Mouse (Mus musculus): Measurements from ENCODE around the gene Gcnt2.

Gene Gcnt2

DNA sequence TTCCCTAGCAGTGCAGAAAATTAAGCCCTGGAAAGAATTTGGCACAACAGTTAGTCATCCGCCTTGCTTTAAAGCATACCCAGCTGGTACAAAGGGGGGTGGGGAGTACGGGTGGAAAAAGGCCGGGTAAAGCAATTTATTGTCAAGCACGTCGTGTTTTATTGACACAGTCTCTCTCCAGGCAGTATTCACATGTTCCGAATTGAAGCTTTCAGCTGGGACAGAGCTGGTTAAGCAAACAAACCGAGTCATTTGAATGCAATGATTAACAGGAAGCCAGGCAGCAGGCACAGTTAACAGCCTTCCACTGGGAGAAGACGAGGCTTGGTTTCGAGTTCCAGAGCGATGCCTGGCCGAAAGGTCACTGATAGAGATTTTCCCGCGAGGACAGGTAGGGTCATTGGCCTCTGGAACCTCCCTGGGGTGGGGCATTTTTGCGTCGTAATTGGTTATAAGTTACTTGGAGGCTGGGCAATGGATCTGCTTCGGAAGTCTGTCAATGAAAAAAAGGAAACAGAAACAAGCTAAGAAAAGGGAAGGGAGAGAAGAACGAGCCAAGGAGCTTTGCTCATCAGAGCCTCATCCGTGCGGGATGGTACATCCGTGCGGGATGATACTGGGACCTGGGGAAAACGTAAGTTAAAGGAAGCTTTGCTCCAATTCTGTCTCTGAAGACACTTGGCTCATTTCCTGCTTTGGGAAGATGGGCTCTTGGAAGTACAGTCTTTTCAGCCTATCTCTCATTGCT is at the start of gene Gcnt2:
Gene Gcnt2 (plus strand): TSS at position 103 of the 748 bp plus-strand sequence.
- DNase-seq (ENCODE audit: low read depth in 1 of 2, low spot score in 2 of 2): no peak

DNA sequence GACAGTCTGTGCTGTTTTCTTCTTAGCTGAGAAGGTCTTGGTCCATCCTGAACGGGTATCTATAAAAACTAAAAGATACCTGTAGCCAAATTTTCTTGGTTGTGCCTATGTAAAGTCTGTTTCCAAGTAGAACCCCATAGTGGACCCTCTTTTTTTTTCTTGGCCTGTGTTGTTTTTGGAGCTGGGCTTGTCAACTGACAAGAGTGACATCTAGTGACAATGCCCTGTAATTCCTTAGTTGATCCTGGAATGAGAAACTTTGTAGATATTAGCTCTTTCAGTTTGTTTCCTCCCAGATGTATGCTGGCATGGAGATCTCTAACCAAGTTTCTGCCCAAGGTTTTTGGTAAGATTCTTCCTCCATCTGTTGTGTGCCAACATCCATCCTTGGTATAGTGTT is 38.9 kb upstream of the Gcnt2 start:
- no peak for DNase-seq (ENCODE audit: low read depth in 1 of 2, low spot score in 2 of 2)

- no peak for DNase-seq (ENCODE audit: low read depth in 1 of 2, low spot score in 2 of 2)
Observed at GRCm38 (mm10) chr13:40821911-40822310, 37.6 kb upstream of the Gcnt2 start.

DNA sequence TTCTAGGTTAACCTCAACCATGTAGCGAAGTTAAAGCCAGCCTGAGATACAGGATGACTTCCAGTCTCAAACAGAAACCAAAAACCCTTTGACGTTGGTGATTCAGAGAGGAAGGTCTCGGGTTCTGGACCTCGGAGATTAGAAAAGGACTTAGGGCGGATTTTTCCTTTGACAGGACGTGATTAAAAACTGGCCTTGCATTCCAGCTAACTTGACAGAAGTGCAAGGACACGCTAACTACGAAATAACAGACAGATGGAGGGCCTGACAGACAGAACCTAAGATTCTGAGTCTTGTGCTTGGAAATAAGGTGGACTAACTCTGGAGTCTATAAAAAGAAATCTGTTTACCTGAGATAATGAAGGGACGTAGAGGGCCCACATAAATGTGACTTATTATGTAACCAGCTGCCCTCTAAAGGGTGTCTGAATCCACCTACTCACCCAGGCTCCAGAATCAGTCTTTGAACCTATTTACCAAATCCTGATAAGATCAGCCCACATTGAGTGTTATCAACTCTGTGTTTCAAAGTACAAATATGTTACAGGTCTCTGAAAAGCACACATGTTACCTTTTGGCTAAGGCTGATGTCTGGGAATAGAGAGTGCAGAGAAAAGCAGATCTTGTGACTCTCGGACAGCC is 18.3 kb upstream of the Gcnt2 start:
- no peak for DNase-seq (ENCODE audit: low read depth in 1 of 2, low spot score in 2 of 2)

GRCm38 (mm10) chr13:40842141-40842540 is 17.4 kb upstream of the Gcnt2 start:
- no peak for DNase-seq (ENCODE audit: low read depth in 1 of 2, low spot score in 2 of 2)

- no peak for DNase-seq (ENCODE audit: low read depth in 1 of 2, low spot score in 2 of 2)
Observed at GRCm38 (mm10) chr13:40843418-40844067, 16.0 kb upstream of the Gcnt2 start.

- no peak for DNase-seq (ENCODE audit: low read depth in 1 of 2, low spot score in 2 of 2)
Observed at GRCm38 (mm10) chr13:40844144-40844543, 15.4 kb upstream of the Gcnt2 start.

GRCm38 (mm10) chr13:40845951-40846350 is 13.6 kb upstream of the Gcnt2 start:
- DNase-seq (ENCODE audit: low read depth in 1 of 2, low spot score in 2 of 2): no peak

GRCm38 (mm10) chr13:40846375-40846774 is 13.2 kb upstream of the Gcnt2 start:
- no peak for DNase-seq (ENCODE audit: low read depth in 1 of 2, low spot score in 2 of 2)

DNA sequence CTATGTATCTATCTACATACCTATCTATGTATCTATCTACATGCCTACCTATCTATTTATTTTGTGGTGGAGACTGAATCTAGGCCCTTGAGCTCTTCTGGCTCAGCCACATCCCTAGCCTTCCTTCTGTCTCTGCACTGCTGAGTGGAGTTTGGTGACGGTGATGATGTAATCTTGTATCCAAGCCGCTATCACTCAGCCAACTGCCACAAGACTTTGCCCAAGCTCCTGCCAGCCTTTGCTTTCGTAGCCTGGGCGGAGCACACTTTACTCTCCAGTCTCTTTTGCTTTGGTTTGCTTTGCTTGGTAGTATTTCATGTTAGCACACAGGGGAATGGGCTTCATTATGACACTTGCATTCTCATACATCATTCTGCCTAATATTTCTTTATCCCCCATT is 11.7 kb upstream of the Gcnt2 start:
- DNase-seq (ENCODE audit: low read depth in 1 of 2, low spot score in 2 of 2): no peak

- DNase-seq (ENCODE audit: low read depth in 1 of 2, low spot score in 2 of 2): no peak
Observed at GRCm38 (mm10) chr13:40850686-40851085, 8.9 kb upstream of the Gcnt2 start.

DNA sequence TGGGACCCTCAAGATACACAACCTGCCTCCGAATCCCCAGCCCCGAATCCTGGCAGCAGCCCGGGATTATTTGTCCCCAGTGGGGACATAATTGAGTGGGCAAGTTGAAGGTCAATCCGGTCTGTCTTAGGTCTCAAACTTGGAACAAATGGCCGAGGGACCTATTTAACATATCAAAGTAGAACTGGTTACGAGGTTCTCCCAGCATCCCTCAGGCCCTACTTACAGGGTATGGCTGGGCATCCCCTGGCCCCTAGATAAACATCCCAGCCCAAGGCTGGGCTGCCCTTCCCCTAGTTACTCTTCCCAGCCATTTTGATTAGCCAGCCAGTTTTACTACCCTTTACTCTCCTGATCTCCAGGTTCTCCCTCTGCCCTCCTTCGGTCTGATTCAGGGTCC is 8.3 kb upstream of the Gcnt2 start:
- no peak for DNase-seq (ENCODE audit: low read depth in 1 of 2, low spot score in 2 of 2)

- no peak for DNase-seq (ENCODE audit: low read depth in 1 of 2, low spot score in 2 of 2)
Observed at GRCm38 (mm10) chr13:40851961-40852360, 7.6 kb upstream of the Gcnt2 start.

DNA sequence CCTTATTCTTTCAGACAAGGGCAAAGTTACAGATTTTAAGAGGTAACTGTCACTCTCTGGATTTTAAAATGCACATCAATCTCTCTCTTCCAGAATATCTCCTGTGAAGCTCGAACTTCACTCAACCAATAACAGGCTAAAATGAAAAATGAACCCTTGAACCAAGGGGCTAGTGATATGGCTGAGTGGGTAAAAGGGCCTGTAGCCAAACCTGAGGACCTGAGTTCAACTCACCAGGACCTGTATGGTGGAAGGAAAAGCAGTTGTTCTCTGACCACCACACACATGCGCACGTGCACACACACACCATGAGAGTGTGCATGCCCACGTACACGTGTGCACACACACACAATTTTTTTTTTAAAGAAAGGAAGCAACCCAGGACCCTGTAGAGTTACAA is 6.8 kb upstream of the Gcnt2 start:
- DNase-seq (ENCODE audit: low read depth in 1 of 2, low spot score in 2 of 2): no peak

- DNase-seq (ENCODE audit: low read depth in 1 of 2, low spot score in 2 of 2): no peak
Observed at GRCm38 (mm10) chr13:40853842-40854241, 5.7 kb upstream of the Gcnt2 start.

DNA sequence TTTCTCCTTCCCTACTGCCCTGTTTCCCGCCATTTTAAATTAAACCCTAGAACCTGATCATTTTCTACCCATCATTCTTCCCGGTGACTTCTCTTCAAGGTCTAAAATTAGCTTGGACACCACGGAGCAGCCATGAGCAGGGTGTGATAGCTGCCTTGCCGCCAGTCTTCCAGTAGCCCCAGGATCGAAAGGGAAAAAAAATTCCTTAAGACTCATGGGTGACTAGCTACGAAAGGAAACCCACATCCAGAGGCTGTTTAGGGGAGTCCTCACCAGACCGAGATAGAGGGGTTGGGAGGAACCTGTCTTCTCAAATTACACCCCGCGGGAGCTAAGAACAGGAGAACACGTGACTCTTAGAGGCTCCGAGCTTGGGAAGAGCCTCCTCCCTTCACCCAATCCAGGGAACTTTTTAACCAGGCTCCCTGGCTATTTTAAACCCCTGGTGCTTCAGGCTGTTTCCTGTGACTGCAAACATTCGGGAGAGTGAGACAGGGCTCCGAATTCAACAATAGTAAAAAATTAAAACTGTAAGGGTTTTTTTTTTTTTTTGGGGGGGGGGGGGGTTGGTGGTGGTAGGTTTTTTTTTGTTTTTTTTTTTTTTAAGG is 5.0 kb upstream of the Gcnt2 start:
- DNase-seq (ENCODE audit: low read depth in 1 of 2, low spot score in 2 of 2): no peak

GRCm38 (mm10) chr13:40855266-40855665 is 4.3 kb upstream of the Gcnt2 start:
- DNase-seq (ENCODE audit: low read depth in 1 of 2, low spot score in 2 of 2): no peak

GRCm38 (mm10) chr13:40856786-40857185 is 2.8 kb upstream of the Gcnt2 start:
- DNase-seq (ENCODE audit: low read depth in 1 of 2, low spot score in 2 of 2): no peak

DNA sequence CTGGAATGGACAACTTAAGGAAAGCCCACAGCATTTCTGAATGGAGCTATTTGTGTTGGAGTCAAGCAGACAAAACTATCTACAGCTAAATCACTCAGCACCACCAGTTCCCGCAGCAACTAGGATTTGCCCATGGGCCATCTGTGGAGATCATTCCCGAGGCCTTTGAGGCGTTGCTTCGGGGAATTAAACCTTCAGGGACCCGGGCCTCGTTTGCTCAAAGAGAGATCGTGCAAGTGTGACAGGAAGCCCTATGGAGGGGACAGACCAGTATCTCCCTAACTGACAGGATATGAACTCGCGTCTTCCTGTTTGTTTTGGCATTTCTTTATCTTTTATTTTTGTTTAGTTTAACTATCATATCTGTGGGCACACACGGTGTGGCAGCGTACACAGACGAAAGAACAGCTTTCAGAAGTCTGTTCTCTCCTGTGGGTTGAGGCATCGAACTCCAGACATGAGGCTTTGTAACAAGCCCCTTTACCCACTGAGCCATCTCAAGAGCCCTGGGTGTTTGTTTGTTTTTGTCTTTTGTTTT is 2.2 kb upstream of the Gcnt2 start:
- no peak for DNase-seq (ENCODE audit: low read depth in 1 of 2, low spot score in 2 of 2)

DNA sequence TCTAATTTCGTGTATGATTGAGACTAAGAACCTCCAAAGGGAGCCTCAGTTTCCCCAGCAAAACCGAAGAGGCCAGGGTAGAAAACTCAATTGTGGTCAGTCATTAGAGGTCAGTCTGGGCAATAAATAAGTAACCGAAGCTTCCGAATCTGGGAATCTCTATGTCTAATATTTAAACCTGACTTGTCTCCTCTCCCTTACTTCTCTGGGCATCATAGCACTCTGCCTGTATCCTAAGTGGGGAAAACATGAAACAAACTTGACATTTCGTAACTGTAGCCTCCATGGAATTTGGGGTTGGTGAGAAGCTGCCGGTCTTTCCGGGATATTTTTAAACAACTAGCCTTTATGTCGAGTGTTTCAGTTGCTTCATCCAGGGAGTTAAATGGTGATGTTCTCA is 329 bp upstream of the Gcnt2 start:
- no peak for DNase-seq (ENCODE audit: low read depth in 1 of 2, low spot score in 2 of 2)

GRCm38 (mm10) chr13:40863006-40863405 is 3.5 kb downstream of the Gcnt2 start:
- DNase-seq (ENCODE audit: low read depth in 1 of 2, low spot score in 2 of 2): no peak

Measured in monocyte, adult 2 months (primary cell).